Mouse (Mus musculus) G1E (cell line): Measurements from ENCODE around the gene Htatip2. TPM values are rescaled to one million over a fixed set of nuclear protein-coding genes. Genes with fewer than 3 reads are reported as not detected.

Experiments
- ATAC-seq: 2 replicates; pipeline ENCODE4 v1.8.0; 2016; ENCODE audit warnings: mild to moderate bottlenecking; ENCODE audit not compliant: insufficient number of reproducible peaks, poor library complexity, low FRiP score, severe bottlenecking; ENCODE audit errors: extremely low read depth
- DNase-seq: peaks from one replicate; pipeline ENCODE4 v3.0.0; 2012; ENCODE audit warnings: low spot score
- H3K27me3 ChIP-seq: 2 replicates; pipeline ENCODE4 v1.6.1; 2012; ENCODE audit warnings: mild to moderate bottlenecking, low read length, inconsistent platforms; ENCODE audit not compliant: insufficient read depth
- H3K36me3 ChIP-seq: replicated peaks from 2 replicates; pipeline ENCODE3; 2012; ENCODE audit warnings: mild to moderate bottlenecking, inconsistent platforms
- H3K4me1 ChIP-seq: 2 replicates; pipeline ENCODE4 v1.6.1; 2012; ENCODE audit warnings: low read depth, low read length, inconsistent platforms, mixed read lengths; ENCODE audit not compliant: insufficient read depth
- H3K4me3 ChIP-seq: 2 replicates; pipeline ENCODE4 v1.5.1; 2012; ENCODE audit warnings: low read depth, mild to moderate bottlenecking, inconsistent platforms, low read length, moderate library complexity, mixed read lengths
- H3K9me3 ChIP-seq: replicated peaks from 2 replicates; pipeline ENCODE4 v1.6.1; 2012; ENCODE audit warnings: inconsistent platforms
- CTCF ChIP-seq: IDR thresholded peaks from 2 replicates; pipeline ENCODE4 v1.5.1; 2012; ENCODE audit warnings: low read depth, low read length, inconsistent platforms, mixed read lengths
- GATA1 ChIP-seq: IDR thresholded peaks from 2 replicates; pipeline ENCODE4 v1.6.1; 2012; ENCODE audit warnings: borderline replicate concordance, low read length, inconsistent platforms, mixed read lengths
- GATA2 ChIP-seq: IDR thresholded peaks from 2 replicates; pipeline ENCODE4 v1.6.1; 2012; ENCODE audit warnings: low read depth, low read length, inconsistent platforms, borderline replicate concordance
- POLR2AphosphoS5 ChIP-seq: IDR thresholded peaks from 2 replicates; pipeline ENCODE4 v1.6.1; 2012; ENCODE audit warnings: low read depth, low read length, inconsistent platforms; ENCODE audit not compliant: insufficient replicate concordance
- TAL1 ChIP-seq: conservative IDR thresholded peaks from 2 replicates; pipeline ENCODE4 v1.6.1; 2012; ENCODE audit warnings: low read depth, low read length, inconsistent platforms, mixed read lengths
- polyA plus RNA-seq: library from polyadenylated mRNA; stranded (reverse); fragments of >175 nt; gene quantifications from 2 replicates; pipeline ENCODE4 v1.2.3, GENCODE M21; 2012
- total RNA-seq, 2 experiments: library from RNA; stranded (forward) in 1 of 2; stranded (reverse) in 1 of 2; fragments of 200-1000 nt in 1 of 2; fragments of >200 nt in 1 of 2; fragmentation: Nextera tagmentation in 1 of 2; gene quantifications; 2 replicates each; pipeline ENCODE4 v1.2.3; 2014 to 2017

Htatip2 gene
- total and polyA plus RNA-seq, 3 experiments = 13.1 to 35.6 (median 27.8) TPM

DNA sequence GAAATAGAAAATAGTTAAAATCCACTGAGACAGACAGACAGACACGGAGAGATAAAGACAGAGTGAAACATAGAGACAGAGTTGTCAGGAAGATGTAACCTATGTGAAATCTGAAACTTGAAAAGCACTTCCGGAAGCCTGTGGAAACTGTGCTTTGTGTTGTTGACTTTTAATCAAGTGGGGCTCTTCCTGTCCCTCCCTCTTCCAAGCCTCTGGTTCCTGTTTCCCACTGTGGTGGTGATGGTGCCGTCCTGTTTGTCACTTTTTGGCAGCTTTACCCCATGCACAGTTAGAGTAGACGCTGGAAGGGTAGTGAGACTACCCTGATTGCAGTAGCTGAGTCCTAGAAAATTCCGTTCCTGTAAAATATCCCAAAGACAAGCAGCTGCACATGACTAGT is 17.4 kb upstream of the Htatip2 start:
- DNase-seq = no peak
- 0 out of 2 replicates have a peak, but pooled peaks cover 3% of the 10 kb centered on the region for H3K27me3 ChIP-seq
- H3K4me3 ChIP-seq = no peak overlapping the region
- ATAC-seq = no peak
- H3K9me3 ChIP-seq = no peaks in the 10 kb centered on the region
- H3K36me3 ChIP-seq = no peaks in the 10 kb centered on the region
- TF ChIP-seq POLR2AphosphoS5 = no peak
- no peak for TF ChIP-seq GATA2
- TF ChIP-seq GATA1 = no peak
- no peak for TF ChIP-seq TAL1
- TF ChIP-seq CTCF = no peak
- H3K4me1 ChIP-seq = no peaks in the 10 kb centered on the region

DNA sequence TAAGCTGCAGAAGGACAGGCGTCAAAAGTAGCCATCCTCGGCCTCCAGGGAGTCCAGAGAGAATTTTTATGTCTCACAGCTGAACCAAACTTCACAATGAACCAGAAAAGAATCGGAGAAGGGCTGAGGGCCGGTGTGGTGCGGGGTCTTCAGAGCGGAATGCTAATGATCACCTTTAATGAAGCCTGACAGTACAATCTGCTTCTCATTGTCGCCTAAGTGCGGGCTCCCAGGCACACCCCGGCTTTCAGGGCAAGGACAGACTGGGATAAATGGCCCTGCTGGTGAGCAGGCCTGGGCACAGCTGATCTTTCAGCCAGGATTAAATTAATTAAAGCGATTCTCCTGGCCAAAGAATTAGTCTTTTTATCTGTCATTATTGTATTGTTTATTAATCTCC is 17.0 kb upstream of the Htatip2 start:
- Histone ChIP-seq H3K27me3 (0 out of 2 replicates have a peak, but pooled peaks cover 3% of the 10 kb centered on the region), H3K36me3 (no peaks in the 10 kb centered on the region), H3K4me1 (no peaks in the 10 kb centered on the region), H3K4me3 (no peak overlapping the region), H3K9me3 (no peaks in the 10 kb centered on the region)
- DNase-seq (no peak), ATAC-seq (no peak)
- TF ChIP-seq GATA1 (no peak), TAL1 (no peak), GATA2 (no peak), POLR2AphosphoS5 (no peak), CTCF (no peak)

DNA sequence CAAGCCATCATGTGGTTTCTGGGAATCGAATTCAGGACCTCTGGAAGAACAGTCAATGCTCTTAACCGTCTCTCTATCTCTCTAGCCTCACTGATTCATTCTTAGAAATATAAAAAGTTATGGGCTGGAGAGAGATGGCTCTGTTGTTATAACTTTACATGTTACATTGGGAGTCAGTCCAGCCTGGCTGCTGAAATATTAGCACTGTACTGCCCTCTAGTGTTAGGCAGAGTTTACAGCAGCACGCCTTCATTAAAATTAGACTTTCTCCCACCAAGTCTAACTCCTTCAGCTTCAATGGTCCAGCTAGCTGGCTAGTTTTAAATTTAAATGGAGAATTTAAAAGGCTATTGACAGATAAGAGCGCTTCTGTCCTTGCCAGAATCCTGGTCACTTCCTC is 7.8 kb upstream of the Htatip2 start:
- ATAC-seq = no peak
- H3K4me3 ChIP-seq = no peak overlapping the region
- DNase-seq = no peak
- no peak for TF ChIP-seq GATA1
- TF ChIP-seq CTCF = peak; percentile 75
- H3K27me3 ChIP-seq = peaks cover 4% of the 10 kb centered on the region; the same call in 1 of the 2 replicates
- peaks cover 18% of the 10 kb centered on the region for H3K4me1 ChIP-seq
- no peaks in the 10 kb centered on the region for H3K9me3 ChIP-seq
- no peaks in the 10 kb centered on the region for H3K36me3 ChIP-seq

DNA sequence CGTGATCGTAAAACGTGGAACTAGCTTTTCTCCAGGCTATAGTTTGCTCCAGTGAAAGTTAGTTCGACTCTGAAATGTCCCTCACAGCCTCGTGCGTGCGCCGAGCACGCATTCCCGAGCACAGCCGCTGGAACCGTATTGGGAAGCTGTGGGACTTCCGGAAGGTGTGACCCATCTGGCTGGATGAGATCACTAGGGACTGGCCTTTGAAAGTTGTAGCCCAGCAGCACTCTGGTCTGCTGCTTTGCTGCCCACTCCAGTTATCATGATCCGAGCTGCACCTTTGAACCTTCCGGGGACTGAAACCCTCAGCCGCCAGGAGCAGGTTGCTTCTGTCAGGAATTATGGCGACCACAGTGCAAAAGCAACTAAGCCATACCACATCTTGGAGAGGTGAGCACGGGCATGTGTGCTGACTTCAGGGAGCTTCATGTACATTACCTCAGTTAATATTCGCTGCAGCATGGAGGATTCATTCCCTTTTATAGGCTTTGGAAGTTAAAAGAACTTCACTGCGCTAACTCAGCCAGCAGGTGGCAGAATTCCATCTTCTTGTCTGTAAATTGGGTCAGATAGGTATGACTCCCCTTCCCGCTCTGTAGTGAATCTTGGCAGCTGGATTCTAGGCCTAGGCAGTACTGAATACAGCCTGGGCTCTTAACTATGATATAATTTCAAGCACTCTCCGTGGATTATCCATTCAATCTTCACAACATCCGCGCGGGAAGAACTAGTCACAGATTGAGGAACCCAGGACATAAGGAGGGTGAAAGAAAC is 6.0 kb upstream of the Htatip2 start:
- DNase-seq (no peak), ATAC-seq (no peak)
- Histone ChIP-seq H3K4me1 (peaks cover 22% of the 10 kb centered on the region), H3K4me3 (no peak overlapping the region), H3K9me3 (no peaks in the 10 kb centered on the region), H3K27me3 (peaks cover 10% of the 10 kb centered on the region; the same call in 1 of the 2 replicates), H3K36me3 (no peaks in the 10 kb centered on the region)
- TF ChIP-seq TAL1 (no peak), CTCF (peak; percentile 42), GATA2 (no peak), POLR2AphosphoS5 (no peak)

DNA sequence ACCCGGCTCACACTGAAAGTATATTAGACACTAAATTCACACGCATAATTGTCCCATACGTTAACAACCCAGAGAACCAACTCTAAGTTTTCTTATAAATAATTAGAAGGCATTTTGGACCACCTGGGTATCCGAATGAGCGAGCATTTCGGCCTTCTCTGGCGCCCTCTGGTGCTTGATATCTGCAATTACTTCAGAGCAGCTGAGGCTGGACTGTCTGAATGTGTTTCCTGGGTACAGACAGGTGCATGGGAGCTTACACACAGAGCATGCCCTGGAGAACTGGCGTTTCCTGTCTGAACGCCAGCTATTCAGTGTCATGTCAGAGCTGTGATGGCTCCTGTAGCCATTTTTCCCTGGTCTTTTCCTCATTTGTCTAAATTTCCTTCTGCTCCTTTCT is 4.1 kb upstream of the Htatip2 start:
- no peak overlapping the region for H3K4me3 ChIP-seq
- peak; percentile 17; the same call in 1 of the 2 replicates for ATAC-seq
- TF ChIP-seq GATA2 (no peak), CTCF (peak; percentile 74)

DNA sequence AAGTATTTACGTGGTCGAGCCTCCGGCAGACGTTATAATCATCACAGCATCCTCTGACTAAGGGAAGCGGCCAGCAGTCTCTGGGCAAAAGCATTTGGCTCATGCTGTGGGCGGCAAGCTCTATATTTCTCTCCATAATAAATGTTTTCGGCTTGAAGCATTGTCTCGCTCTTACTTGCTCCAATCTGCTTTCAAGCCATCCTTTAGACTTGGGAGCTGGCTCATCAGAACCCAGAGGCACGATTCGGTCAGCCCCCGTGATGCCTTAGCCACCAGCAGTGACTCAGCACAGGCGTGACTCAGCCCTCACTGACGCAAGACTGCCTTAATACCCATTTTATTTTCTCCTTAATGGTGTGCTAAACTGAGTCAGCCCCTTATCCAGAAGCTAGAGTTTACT is 3.7 kb downstream of the Htatip2 start:
- Histone ChIP-seq H3K9me3 (no peaks in the 10 kb centered on the region), H3K36me3 (peaks cover 71% of the 10 kb centered on the region), H3K27me3 (0 out of 2 replicates have a peak, but pooled peaks cover under 1% of the 10 kb centered on the region), H3K4me1 (peaks cover 64% of the 10 kb centered on the region), H3K4me3 (peak overlapping the region; percentile 51; the same call in 1 of the 2 replicates)
- ATAC-seq (peak; percentile 72), DNase-seq (peak; percentile 65)
- no peak for TF ChIP-seq GATA1
- no peak for TF ChIP-seq GATA2
- TF ChIP-seq POLR2AphosphoS5 = no peak
- no peak for TF ChIP-seq TAL1
- no peak for TF ChIP-seq CTCF

More for the DNA sequence above, 4.1 kb upstream of the Htatip2 start:
- DNase-seq = peak; percentile 50
- H3K9me3 ChIP-seq = no peaks in the 10 kb centered on the region
- no peaks in the 10 kb centered on the region for H3K36me3 ChIP-seq
- peaks cover 10% of the 10 kb centered on the region; the same call in 1 of the 2 replicates for H3K27me3 ChIP-seq
- peaks cover 36% of the 10 kb centered on the region for H3K4me1 ChIP-seq
